Mouse (Mus musculus) spleen, postnatal 10 days (tissue): ENCODE measurements at regions not wholly inside any gene's neighbourhood (a gene's known extent, or its start where the extent isn't known, plus 50 kb on each side); places are given as distances from the start of the nearest gene placed in this dataset.
"Not testable (repeated sequence)": the region's sequence is repeated elsewhere in the genome, so short reads cannot be mapped to it uniquely, and the experiment has no call there.

Source experiments
- DNase-seq, 2 experiments: peaks; one replicate each; pipeline ENCODE4 v3.0.0; 2021 to 2022; ENCODE audit warnings: low spot score in 2 of 2

GRCm38 (mm10) chr16:3334355-3334754, 256.5 kb upstream of the Olfr161 start:
- not testable (repeated sequence) for DNase-seq

GRCm38 (mm10) chr16:3343372-3343771, 247.5 kb upstream of the Olfr161 start:
- not testable (repeated sequence) for DNase-seq

DNA sequence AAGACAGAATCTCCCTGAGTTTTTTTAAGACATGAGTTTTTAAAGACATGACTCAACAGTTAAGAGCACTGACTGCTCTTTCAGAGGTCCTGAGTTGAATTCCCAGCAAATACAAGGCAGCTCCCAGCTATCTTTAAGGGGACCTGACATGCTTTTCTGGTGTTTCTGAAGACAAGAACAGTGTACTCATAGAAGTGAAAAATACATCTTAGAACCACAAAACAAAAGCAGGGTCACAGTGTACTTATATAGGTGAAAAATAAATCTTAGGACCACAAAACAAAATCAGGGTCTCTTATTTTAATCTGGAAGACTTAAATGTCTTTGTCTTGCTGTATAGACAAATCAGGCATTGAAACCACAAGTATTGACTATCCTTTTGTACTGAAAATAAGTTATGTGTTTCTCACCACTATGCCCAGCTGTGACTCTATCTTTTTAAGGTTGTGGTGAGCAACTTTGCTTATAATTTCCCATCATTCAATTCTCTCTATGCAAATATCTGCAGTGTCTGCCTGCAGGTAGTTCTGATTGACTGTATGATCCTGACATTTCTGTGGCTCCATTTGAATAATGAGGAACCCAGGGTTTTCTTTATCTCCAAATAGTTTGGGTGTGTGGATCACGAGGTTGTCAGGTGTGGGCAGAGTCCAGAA, 246.0 kb upstream of the Olfr161 start:
- DNase-seq: not testable (repeated sequence)

DNA sequence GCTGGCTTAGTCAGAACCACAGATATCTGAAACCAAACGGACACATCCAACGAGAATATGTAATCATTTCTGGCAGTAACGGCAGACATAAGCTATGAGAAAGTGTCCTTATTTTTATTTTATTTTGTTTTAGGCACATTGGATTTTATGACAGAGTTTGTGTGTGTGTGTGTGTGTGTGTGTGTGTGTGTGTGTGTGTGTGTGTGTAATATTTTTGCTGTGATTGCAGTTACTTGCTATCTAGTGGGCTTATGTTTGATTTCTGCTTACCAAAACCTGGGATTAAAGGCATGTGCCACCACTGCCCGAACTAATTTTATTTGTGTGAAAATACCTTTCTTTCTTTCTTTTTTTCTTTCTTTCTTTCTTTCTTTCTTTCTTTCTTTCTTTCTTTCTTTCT, 241.5 kb upstream of the Olfr161 start:
- peak in 1 of 2 experiments; percentile 11 for DNase-seq

DNA sequence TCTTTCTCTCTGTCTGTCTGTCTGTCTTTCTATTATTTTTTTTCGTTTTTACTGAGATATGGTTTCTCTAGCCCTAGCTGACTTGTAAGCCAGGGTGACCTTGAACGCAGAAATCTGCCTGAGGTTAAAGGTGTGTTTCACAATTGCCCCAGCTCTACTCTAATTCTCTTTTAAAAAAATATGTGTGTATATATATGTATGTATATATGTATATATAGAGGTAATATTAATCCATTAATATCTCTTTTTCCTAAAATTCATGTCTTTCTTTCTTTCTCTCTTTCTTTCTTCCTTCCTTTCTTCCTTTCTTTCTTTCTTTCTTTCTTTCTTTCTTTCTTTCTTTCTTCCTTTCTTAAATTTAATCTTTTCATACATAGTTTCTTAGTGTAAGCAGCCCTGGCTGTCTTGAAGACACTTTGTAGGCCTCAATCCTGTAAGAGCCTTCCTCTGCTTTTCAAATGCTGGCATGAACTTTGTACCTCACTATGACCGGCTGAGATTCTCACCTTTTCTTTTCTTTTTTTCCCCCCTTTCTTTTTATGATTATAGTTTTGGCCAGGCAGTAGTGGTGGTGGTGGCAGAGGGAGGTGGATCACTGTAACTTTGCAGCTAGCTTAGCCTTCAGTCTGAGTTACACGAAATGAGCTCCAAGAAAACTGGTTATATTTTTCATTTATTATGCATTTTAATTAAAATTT, 240.8 kb upstream of the Olfr161 start:
- not testable (repeated sequence) for DNase-seq

- DNase-seq: not testable (repeated sequence)
Measured at GRCm38 (mm10) chr16:3350668-3351507, 240.0 kb upstream of the Olfr161 start.

- peak in 1 of 2 experiments; percentile 50 for DNase-seq
Measured at GRCm38 (mm10) chr16:3351508-3352046, 239.3 kb upstream of the Olfr161 start.
